Mouse (Mus musculus) heart, postnatal 10 days (tissue): ENCODE results near the gene Camk2d. TPM values are rescaled to one million over a fixed set of nuclear protein-coding genes. Genes with fewer than 3 reads are reported as not detected.

Experiments
- DNase-seq, 2 experiments: peaks; one replicate each; pipeline ENCODE4 v3.0.0; 2021
- intact Hi-C: fragments of 180-260 bp; cut with DNase I; formaldehyde crosslinking; loops from one replicate; pipeline ENCODE4 v1.15.1; 2025
- total RNA-seq, 2 experiments: library from RNA; stranded (reverse); gene quantifications; 2 replicates each; pipeline ENCODE4 v1.2.3; 2021

Gene Camk2d
- total RNA-seq, 2 experiments from 2014 or later: 187 to 196 TPM

DNA sequence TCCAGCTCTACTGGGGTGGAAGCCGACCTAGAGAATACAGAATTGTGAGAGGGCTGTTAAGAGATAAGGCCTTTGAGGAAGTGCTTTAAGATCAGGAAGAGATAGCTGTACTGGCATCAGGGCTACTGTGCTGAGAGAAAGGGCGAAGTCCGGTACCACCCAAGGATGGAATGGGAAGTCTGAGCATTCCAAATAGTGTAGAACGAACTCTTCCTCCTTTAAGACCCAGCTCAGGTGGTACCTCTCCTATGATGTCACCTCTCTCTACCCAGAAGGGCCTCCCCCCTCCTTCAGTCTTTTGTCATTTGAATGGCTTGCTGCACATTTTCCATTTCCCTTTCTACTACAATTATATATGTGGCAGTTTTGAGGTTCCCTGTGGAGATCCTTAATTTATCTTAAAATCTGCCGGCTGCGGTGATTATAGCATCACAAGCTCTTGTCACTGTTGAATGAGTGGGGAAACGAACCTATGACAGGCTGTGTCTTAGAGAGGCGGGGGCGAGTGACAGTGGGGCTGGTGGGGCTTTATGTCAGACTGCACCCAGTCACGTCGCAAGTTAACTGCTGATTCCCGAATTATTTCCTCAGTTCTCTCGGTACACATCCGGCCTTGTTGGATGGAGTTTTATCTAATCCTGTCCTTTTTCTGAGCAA lies 13.8 kb downstream of the Camk2d start:
- intact Hi-C loops: loop anchor here (2.0 kb wide), 1 partner anchor 17 kb away; no protein-coding TSS in a partner anchor
- DNase-seq: no peak

GRCm38 (mm10) chr3:126611624-126612023 lies 15.5 kb downstream of the Camk2d start:
- DNase-seq: no peak
- intact Hi-C loops: loop anchor here (2.0 kb wide), 1 partner anchor 15 kb away; no protein-coding TSS in a partner anchor

GRCm38 (mm10) chr3:126612748-126613509 lies 16.8 kb downstream of the Camk2d start:
- intact Hi-C loops: no loop called here
- no peak for DNase-seq

GRCm38 (mm10) chr3:126613510-126614128 lies 17.5 kb downstream of the Camk2d start:
- DNase-seq: no peak
- intact Hi-C loops: no loop called here

DNA sequence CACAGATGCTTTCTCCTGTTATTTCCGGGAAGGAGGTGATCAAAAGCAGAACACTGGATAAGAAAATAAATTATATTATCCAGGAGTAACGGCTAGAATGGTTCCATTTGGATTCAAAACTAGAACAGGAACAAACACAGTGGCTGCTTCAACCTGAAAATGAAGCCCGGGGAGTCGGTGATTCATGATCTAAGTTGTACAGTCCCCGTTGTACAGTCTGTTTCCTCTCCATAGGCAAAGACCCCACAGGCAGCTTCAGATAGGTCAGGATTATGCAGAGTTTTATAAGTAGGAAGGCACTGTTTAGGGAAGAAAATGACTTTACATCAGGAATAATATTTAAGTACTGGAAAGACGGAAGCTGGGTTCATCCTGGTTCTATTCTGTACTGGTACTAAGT lies 19.2 kb downstream of the Camk2d start:
- no peak for DNase-seq

GRCm38 (mm10) chr3:126620152-126620551 lies 24.1 kb downstream of the Camk2d start:
- intact Hi-C loops: no loop called here

More for the DNA sequence above, 19.2 kb downstream of the Camk2d start:
- intact Hi-C loops: no loop called here

DNA sequence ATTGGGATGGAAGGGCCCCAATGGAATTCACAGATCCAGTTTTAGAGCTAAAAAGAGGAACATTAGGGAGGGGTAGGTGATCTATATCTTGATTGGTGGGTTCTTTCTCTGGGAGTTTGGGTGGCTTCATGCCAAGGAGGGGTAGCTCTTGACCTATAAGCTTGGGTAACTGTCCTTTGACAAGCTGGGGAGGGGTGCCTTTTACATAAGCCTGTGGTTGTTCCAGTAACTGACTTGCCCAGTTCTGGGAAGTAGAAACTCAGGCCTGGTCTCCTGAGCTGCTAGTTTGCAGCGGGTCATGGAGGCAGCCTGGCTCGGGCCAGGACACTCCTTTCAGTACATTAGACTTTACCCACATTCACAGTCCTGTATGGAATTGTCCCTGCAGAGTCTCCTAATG lies 26.4 kb downstream of the Camk2d start:
- no peak for DNase-seq
- intact Hi-C loops: no loop called here

More at GRCm38 (mm10) chr3:126620152-126620551, 24.1 kb downstream of the Camk2d start:
- DNase-seq: no peak

- DNase-seq: no peak
- intact Hi-C loops: no loop called here
Observed at GRCm38 (mm10) chr3:126624994-126625763, 29.1 kb downstream of the Camk2d start.

GRCm38 (mm10) chr3:126625764-126626040 lies 29.6 kb downstream of the Camk2d start:
- DNase-seq: no peak

GRCm38 (mm10) chr3:126627968-126628367 lies 31.9 kb downstream of the Camk2d start:
- intact Hi-C loops: loop anchor here (2.0 kb wide), 1 partner anchor 17 kb away; no protein-coding TSS in a partner anchor
- DNase-seq: no peak

More at GRCm38 (mm10) chr3:126625764-126626040, 29.6 kb downstream of the Camk2d start:
- intact Hi-C loops: loop anchor here (2.0 kb wide), 1 partner anchor 15 kb away; no protein-coding TSS in a partner anchor

DNA sequence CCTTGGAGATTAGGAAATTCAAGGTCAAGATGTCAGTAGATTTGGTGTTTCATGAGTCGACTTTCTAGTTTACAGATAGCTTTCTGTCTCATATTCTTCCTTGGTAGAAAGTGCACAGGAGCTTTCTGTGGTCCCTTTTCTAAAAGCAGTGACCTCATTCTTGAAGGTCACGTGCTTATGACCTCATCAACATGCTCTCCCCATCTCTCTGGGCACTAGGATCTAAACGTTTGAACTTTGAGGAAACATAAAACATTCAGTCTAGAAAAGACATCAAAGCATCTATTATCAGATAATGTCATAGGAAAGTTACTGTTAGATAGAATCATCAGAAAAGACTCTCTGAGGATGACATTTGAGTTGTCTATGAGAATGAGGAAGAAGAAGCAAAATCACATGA lies 32.3 kb downstream of the Camk2d start:
- intact Hi-C loops: no loop called here
- no peak for DNase-seq

- intact Hi-C loops: no loop called here
- DNase-seq: no peak
Observed at GRCm38 (mm10) chr3:126629040-126629439, 32.9 kb downstream of the Camk2d start.

GRCm38 (mm10) chr3:126630111-126630869 lies 34.2 kb downstream of the Camk2d start:
- intact Hi-C loops: no loop called here
- peak; percentile 66 to 67 for DNase-seq

GRCm38 (mm10) chr3:126631583-126631982 lies 35.5 kb downstream of the Camk2d start:
- no peak for DNase-seq
- intact Hi-C loops: no loop called here

DNA sequence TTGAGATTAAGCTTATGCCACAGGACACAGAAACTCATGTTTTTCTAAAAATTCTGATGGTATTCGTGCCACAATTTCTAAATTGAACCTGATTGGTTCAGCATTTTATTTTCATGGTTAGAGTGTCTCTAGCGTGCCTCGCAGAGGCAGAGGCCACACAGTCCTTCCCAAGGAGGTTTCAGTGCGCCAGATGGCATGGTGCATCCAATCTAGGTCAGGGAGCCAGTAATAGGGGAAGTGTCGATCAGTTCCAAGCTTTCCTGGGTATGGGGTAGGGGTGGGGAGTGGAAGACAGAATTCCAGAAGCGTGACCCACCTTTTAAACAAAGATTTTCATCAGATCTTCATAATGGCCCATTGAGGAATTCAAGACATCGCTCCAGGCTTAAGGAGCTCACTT lies 36.5 kb downstream of the Camk2d start:
- no peak for DNase-seq
- intact Hi-C loops: no loop called here

DNA sequence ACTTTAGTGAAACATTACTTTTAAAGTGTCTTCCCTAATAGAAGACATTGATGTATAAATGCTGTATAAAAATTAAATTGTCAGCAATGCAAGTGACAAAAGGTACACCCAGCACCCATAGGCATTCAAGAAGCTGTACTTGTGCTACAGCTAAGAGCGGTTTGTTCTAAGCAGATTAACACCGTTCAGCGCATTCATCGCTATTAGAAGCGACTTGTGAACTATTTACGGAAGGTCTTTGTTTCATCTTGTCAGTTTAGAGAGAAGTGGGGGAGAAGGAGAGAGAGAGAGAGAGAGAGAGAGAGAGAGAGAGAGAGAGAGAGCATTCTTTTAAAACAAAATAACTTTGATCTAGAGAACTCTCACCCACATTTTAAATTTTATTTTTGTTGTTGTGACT lies 38.1 kb downstream of the Camk2d start:
- intact Hi-C loops: no loop called here
- no peak for DNase-seq

DNA sequence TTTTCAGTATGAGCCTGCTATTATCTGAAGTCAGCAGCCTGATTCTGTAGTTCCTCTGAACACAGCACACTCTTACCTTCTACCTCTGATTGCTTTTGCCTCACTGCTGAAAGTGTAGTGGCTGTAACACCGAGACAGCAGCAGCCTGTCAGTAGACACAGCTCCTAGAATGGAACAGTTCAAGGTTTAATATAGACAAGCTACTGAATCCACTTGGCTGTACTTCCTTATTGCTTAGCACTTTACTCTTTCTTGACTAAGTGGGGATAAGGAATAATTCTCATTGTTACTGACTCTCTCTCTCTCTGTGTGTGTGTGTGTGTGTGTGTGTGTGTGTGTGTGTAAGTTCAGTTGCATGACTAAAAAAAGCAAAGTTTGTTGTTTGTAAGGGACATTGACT lies 42.2 kb downstream of the Camk2d start:
- intact Hi-C loops: no loop called here
- DNase-seq: no peak

- intact Hi-C loops: no loop called here
- peak; percentile 76 for DNase-seq
Observed at GRCm38 (mm10) chr3:126639098-126639513, 43.0 kb downstream of the Camk2d start.

DNA sequence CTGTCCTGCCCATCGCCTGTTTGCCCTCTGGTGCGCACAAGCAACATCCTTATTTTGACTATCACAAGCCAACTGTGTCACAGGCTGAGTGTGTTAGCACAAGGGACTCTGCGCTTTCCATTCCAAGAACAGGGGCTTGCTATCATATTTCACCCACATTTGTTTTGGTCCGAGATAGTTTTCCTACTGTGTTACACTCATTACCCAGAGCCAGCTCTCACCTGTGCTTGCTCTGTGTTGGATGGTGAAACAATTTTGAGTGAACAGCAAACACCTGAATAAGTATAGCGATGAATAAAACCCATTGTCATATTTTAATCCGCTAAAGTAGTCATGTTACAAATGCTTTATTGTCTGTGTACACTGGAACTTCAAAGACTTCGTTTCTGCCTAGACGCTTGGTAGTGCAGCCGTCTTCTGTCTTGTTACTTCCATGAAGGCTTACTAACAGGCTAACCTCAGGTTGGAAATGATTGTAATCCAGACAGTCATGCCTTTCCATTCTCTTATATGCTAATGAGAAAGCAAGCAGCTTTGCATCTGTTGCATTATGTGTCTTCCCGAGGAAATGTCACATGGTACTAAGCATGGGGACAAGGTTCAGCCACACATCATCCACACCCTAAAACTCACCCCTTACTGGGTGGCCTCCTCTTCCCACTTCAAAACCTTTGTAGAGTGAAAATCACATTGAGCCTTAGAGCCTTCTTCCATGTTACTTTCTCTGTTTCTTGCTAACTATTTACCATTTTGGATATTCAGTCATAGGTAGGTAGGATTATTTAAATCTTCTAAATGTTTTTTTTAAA lies 44.5 kb downstream of the Camk2d start:
- intact Hi-C loops: no loop called here
- no peak for DNase-seq
